Mouse (Mus musculus): Measurements from ENCODE around the gene Gm10471.
"Not testable (repeated sequence)": the region's sequence is repeated elsewhere in the genome, so short reads cannot be mapped to it uniquely, and the experiment has no call there.

The Gm10471 gene

DNA sequence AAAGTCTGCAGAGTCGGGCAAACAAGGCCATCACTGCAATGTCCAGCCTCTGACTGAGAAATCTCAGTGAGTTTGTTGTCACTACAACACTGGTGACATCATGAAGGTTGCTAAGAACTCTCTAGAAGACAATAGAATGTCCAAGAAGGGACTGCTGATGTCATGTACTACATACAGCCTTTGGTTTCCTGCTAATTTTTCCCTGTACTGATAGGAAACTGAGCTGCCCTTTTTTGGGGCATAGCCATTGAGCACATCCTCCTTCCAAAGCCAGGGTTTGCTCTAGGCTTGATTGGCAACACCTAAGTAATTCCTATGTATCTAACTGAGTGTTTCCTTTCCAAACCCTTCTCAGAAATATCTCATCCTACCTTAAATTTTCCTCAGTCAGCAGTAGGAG is at the start of gene Gm10471:
TSS of gene Gm10471 (minus strand) at position 101 of the 400 bp plus-strand sequence.
- DNase-seq = not testable (repeated sequence)

DNA sequence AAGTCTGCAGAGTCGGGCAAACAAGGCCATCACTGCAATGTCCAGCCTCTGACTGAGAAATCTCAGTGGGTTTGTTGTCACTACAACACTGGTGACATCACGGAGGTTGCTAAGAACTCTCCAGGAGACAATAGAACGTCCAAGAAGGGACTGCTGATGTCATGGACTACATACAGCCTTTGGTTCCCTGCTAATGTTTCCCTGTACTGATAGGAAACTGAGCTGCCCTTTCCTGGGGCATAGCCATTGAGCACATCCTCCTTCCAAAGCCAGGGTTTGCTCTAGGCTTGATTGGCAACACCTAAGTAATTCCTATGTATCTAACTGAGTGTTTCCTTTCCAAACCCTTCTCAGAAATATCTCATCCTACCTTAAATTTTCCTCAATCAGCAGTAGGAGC is 32.2 kb upstream of the Gm10471 start, which contains the start of gene Gm10220:
TSS of gene Gm10220 (minus strand) at position 101 of the 400 bp plus-strand sequence.
- DNase-seq = not testable (repeated sequence)

DNA sequence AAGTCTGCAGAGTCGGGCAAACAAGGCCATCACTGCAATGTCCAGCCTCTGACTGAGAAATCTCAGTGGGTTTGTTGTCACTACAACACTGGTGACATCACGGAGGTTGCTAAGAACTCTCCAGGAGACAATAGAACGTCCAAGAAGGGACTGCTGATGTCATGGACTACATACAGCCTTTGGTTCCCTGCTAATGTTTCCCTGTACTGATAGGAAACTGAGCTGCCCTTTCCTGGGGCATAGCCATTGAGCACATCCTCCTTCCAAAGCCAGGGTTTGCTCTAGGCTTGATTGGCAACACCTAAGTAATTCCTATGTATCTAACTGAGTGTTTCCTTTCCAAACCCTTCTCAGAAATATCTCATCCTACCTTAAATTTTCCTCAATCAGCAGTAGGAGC is 16.2 kb upstream of the Gm10471 start, which contains the start of gene 5031410I06Rik:
TSS of gene 5031410I06Rik (minus strand) at position 101 of the 400 bp plus-strand sequence.
- not testable (repeated sequence) for DNase-seq

DNA sequence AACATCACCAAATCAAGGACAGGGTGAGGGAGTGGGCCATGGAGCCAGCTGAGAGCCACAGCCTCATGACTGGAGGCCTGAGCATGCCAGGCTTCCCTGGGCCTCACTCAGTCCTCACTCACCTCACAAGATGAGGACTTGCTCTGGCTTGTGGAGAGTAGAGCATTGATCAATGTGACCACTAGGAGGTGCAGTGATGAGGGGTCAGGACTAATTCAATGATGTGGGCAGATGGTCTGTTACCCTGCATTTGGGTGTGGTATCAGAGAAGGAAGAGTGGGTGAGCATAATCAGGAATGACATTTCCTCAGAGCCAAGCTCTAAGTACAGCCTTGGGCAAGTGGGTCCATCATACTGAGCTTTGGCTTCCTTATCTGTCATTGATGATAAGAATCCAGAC is 10.1 kb downstream of the Gm10471 start:
- DNase-seq = not testable (repeated sequence)

DNA sequence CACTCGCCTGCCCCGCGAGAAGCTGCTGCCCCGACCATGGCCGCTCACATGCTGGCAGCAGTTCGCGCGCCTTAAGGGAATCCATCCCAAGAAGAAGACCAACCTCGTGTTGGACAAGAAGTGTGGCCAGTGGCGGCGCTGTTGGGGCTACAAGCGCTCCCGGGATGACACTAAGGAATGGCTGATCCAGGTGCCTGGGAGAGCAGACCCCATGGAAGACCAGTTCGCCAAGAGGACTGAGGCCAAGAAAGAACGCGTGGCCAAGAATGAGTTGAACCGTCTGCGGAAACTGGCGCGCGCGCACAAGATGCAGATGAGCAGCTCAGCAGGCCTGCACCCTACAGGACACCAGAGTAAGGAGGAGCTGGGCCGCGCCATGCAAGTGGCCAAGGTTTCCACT is 18.4 kb downstream of the Gm10471 start:
- no peak for DNase-seq

DNA sequence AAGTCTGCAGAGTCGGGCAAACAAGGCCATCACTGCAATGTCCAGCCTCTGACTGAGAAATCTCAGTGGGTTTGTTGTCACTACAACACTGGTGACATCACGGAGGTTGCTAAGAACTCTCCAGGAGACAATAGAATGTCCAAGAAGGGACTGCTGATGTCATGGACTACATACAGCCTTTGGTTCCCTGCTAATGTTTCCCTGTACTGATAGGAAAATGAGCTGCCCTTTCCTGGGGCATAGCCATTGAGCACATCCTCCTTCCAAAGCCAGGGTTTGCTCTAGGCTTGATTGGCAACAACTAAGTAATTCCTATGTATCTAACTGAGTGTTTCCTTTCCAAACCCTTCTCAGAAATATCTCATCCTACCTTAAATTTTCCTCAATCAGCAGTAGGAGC is 30.6 kb downstream of the Gm10471 start, which contains the start of gene Gm7347:
TSS of gene Gm7347 (minus strand) at position 101 of the 400 bp plus-strand sequence.
- not testable (repeated sequence) for DNase-seq

DNA sequence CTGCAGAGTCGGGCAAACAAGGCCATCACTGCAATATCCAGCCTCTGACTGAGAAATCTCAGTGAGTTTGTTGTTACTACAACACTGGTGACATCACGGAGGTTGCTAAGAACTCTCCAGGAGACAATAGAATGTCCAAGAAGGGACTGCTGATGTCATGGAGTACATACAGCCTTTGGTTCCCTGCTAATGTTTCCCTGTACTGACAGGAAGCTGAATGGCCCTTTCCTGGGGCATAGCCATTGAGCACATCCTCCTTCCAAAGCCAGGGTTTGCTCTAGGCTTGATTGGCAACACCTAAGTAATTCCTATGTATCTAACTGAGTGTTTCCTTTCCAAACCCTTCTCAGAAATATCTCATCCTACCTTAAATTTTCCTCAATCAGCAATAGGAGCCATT is 49.6 kb downstream of the Gm10471 start, which contains the start of gene Speer4a:
TSS of gene Speer4a (minus strand) at position 101 of the 400 bp plus-strand sequence.
- DNase-seq = not testable (repeated sequence)

All from cerebellum, adult 9-10 months (tissue).